Mouse (Mus musculus) bone marrow, adult 2 months (tissue): Measurements from ENCODE around the gene Col28a1.

ENCODE experiments used
- CTCF ChIP-seq: fragments of 200-500 bp; IDR thresholded peaks from 2 replicates; pipeline ENCODE4 v1.5.1; 2011; ENCODE audit warnings: low read length, control low read depth; ENCODE audit not compliant: control insufficient read depth, insufficient read depth
- POLR2A ChIP-seq: fragments of 200-500 bp; IDR thresholded peaks from 2 replicates; pipeline ENCODE4 v1.6.1; 2011; ENCODE audit warnings: low read depth, mild to moderate bottlenecking, control low read depth, low read length, borderline replicate concordance; ENCODE audit not compliant: control insufficient read depth

DNA sequence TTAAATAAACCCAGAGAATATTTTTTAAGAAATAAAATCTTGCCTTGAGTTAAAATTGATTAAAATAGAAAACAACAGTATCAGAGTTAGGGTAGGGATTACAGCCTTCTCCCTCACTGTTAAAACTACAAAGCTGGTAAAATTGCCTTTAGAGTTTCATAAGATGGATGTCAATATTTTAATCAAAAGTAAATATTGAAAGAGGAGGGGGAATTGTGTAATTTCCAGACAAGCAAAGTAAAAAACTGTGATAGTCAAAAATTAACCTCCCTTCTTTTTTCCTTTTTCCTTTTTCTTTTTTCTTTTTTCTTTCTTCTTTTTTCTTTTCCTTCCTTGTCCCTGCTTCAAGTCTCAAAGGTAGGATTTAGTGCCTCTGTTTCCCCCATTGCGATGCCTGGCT is 146.6 kb downstream of the Col28a1 start:
- TF ChIP-seq POLR2A (no peak), CTCF (no peak)
